Mouse (Mus musculus): Measurements from ENCODE around the gene Olfr1.

The Olfr1 gene

DNA sequence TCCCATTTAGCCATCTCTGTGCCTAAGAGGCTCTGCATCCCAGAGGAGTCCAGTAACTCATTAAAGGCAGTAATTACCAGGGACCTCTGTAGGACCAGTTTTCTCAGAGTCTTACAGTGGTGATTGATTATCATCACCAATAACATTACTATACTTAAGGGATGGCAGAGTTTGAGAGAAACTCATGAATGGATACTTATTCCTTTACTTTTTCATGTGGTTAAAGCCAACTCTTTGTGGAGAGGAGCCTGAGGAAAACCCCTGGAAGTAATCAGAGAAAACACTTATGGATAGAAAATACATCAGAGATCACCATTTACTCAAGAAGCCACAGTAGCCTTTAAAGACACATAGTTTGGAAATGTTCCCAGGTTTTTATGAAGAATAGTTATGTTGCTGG is at the start of gene Olfr1:
Gene Olfr1, minus strand, starts transcription at position 101 of the 400 bp plus-strand sequence.
- DNase-seq, result no peak

DNA sequence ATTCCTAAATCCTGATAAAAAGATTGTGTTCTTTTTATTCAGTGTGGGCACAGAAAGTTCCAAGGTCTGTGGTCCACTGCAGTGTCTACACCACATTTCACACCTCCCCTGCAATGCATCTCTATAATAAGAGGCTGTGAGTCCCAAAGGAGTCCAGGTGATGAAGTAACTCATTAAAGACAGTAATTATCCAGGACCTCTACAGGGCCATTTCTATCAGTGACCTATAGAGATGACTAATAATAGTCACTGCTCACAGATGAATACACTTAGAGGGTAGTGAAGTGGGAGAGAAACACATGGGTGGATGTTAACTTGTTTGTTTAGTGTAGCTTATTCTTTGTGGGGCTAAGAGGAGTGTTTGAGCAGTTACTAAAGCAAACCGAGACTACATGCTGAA is 29.0 kb upstream of the Olfr1 start, which contains the start of gene Olfr378:
Gene Olfr378, minus strand, starts transcription at position 101 of the 400 bp plus-strand sequence.
- DNase-seq, result no peak

DNA sequence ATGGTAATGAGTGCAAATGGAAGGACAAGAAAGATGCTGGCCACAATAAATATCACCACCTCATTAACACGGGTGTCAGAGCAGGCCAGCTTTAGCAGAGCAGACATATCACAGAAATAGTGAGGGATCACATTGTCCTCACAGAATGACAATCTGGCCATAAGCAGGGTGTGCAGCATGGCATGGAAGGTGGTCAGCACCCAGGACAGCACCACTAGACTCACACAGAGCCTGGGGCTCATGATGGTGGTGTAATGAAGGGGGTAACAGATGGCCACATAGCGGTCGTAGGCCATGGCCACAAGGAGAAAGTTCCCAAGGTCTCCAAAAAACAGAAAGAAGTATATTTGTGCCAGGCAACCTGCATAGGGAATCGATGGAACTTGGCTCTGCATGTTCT is 4.0 kb downstream of the Olfr1 start:
- DNase-seq, result no peak

DNA sequence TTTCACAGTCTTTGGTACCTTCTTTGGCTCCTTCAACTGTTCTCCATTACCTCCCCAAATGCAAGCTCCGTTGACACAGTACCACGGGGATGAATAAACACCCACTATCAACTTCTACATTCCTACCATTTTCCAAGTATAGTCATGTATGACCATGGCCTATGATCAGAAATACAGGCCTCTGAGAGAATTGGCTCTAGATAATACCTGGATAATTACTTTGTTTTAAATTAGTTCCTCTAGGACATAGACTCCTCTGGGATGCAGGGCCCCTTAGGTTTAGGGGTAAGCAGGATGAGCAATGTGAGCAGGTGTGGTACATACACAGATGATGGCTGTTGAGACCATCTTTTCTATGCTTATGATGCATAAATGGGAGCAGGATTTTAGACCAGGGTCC is 28.5 kb downstream of the Olfr1 start, which contains the start of gene Olfr376:
Gene Olfr376, plus strand, starts transcription at position 301 of the 400 bp plus-strand sequence.
- no peak for DNase-seq

DNA sequence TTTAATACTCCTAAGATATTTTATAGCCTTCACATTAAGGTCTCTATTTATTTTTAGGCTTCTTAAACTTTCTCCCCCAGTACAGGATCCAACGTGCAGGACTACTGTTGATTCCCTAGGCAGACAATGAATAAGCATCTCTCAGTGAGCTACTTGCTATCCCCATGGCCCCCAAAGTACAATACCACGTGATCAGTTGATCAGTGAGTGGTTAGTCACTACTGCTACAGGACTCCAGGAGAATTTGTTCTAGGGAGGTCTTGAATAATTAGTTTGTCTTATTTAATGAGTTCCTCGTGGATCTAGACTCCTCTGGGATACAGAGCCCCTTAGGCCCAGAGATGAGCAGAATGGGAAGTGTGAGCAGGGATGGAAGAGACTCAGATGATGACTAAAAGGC is 48.9 kb downstream of the Olfr1 start, which contains the start of gene Olfr20:
Gene Olfr20, plus strand, starts transcription at position 301 of the 400 bp plus-strand sequence.
- no peak for DNase-seq

Measured in lung, postnatal 36 days (tissue).